Mouse (Mus musculus) spleen, adult 2 months (tissue): ENCODE measurements around the gene Rabif. TPM values are rescaled to one million over a fixed set of nuclear protein-coding genes. Genes with fewer than 3 reads are reported as not detected.

Experiments used
- DNase-seq, 2 experiments: peaks; one replicate each; pipeline versions ENCODE4 v3.0.0 to v3.0.0-alpha.2; 2012 to 2021; ENCODE audit warnings: low spot score in 2 of 2, low read depth in 1 of 2
- H3K27ac ChIP-seq: fragments of 200-500 bp; 2 replicates; pipeline ENCODE4 v1.5.1; 2012; ENCODE audit warnings: low read length, inconsistent platforms; ENCODE audit not compliant: insufficient read depth
- H3K27me3 ChIP-seq: fragments of 200-500 bp; 2 replicates; pipeline ENCODE4 v1.6.1; 2012; ENCODE audit warnings: mild to moderate bottlenecking, moderate library complexity, low read length, inconsistent platforms; ENCODE audit not compliant: control insufficient read depth, insufficient read depth
- H3K36me3 ChIP-seq: fragments of 200-500 bp; 2 replicates; pipeline ENCODE4 v1.6.1; 2012; ENCODE audit warnings: mild to moderate bottlenecking, low read length, inconsistent platforms; ENCODE audit not compliant: control insufficient read depth, insufficient read depth
- H3K4me1 ChIP-seq: fragments of 200-500 bp; 2 replicates; pipeline ENCODE4 v1.6.1; 2011; ENCODE audit warnings: inconsistent platforms; ENCODE audit not compliant: control insufficient read depth, insufficient read depth, insufficient read length
- H3K4me3 ChIP-seq: fragments of 200-500 bp; 2 replicates; pipeline ENCODE4 v1.5.1; 2011; ENCODE audit warnings: mild to moderate bottlenecking, inconsistent platforms; ENCODE audit not compliant: insufficient read depth, insufficient read length; ENCODE audit errors: extremely low read depth
- CTCF ChIP-seq: fragments of 200-500 bp; IDR thresholded peaks from 2 replicates; pipeline ENCODE4 v1.5.1; 2011; ENCODE audit warnings: mild to moderate bottlenecking, inconsistent platforms; ENCODE audit not compliant: insufficient read depth, insufficient read length, insufficient replicate concordance; ENCODE audit errors: extremely low read depth
- POLR2A ChIP-seq: fragments of 200-500 bp; IDR thresholded peaks from 2 replicates; pipeline ENCODE4 v1.6.1; 2011; ENCODE audit warnings: low read depth, low read length, inconsistent platforms
- WGBS: fragments of 180-500 bp; shearing (Covaris S2); methylation state at CpG from one replicate; pipeline ENCODE4 v1.1.7; 2018; 5-methylcytosine and 5-hydroxymethylcytosine counted together
- polyA plus RNA-seq: library from polyadenylated mRNA; depleted of rRNA; stranded (reverse); fragments of >200 nt; gene quantifications from 2 replicates; pipeline ENCODE4 v1.2.3, GENCODE M21; 2012

Gene Rabif
- polyA plus RNA-seq, 1 experiment, result 9.4 TPM

DNA sequence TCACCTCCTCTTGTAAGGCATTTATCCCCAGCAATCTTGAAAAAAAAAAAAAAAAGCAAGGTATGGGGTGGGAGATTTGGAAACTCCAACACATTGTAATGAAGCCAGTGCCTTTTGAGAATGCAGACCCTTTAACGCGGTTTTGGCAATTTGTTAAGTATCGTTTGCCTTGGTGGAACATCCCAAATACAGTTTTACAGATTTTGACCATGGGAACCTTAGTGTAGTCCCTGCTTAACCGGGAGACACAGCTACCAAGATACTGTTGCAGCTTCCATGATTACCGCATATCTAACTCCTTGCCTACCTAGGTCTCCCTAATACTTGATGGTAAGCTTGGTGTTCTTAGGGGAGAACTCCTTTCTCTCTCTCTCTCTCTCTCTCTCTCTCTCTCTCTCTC, 38.4 kb upstream of the Rabif start:
- TF ChIP-seq POLR2A, result no peak
- peaks cover 4% of the 10 kb centered on the region; the same call in 1 of the 2 replicates for H3K4me1 ChIP-seq
- no peaks in the 10 kb centered on the region for H3K27me3 ChIP-seq
- no peak for DNase-seq
- WGBS, result 32% methylated on average over 5 of the region's 5 CpGs
- 0 out of 2 replicates have a peak, but pooled peaks cover 2% of the 10 kb centered on the region for H3K36me3 ChIP-seq
- H3K4me3 ChIP-seq, result peak overlapping the region; percentile 80; the same call in 1 of the 2 replicates
- no peak overlapping the region for H3K27ac ChIP-seq

- peaks cover 7% of the 10 kb centered on the region for H3K36me3 ChIP-seq
- no peak overlapping the region for H3K4me3 ChIP-seq
- DNase-seq, result no peak
- H3K4me1 ChIP-seq, result peaks cover 4% of the 10 kb centered on the region; the same call in 1 of the 2 replicates
- TF ChIP-seq POLR2A (no peak), CTCF (no peak)
- 83% methylated on average over 7 of the region's 7 CpGs for WGBS
- no peaks in the 10 kb centered on the region for H3K27me3 ChIP-seq
- H3K27ac ChIP-seq, result no peak overlapping the region
Observed at GRCm38 (mm10) chr1:134458139-134458727, 36.2 kb upstream of the Rabif start.

DNA sequence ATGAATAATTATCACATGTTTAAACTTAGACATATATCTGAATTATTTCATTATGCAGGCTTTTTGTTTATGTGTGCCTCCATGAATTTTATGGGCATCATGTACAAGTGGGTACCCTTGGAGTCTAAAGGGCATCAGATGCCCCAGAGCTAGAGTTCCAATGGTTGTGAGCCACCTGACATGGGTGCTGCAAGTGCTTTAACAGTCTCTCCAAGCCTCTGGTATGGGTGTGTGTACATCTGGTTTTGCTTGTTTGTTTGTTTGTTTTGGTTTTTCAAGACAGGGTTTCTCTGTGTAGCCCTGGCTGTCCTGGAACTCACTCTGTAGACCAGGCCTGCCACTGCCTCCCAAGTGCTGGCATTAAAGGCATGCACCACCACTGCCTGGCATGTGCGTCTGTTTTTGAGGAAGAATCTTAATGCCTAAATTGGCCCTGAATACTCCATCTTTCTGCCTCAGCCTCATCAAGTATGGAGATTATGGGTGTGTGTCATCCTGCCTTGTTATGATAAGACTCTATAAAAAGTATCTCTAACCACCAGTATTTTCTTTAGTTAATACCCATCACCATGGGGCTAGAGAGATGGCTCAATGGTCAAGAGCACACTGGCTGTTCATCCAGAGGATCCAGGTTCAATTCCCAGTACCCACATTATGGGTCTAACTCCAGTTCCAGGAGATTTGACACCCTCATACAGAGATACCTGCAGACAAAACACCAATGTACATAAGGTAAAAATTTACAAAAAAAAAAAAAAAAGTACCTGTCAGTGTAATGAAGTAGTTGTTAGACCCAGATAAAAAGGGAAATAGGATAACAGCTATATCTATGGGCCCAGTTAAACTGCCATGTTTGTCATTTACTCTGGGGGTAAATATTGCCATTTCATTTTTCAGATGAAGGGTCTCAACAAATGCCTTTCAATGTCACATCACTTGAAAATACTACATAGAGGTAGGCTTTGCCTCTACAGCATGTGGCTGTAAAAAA, 33.9 kb upstream of the Rabif start:
- TF ChIP-seq CTCF (no peak), POLR2A (no peak)
- Histone ChIP-seq H3K36me3 (peaks cover 15% of the 10 kb centered on the region), H3K4me3 (no peak overlapping the region), H3K27ac (peak overlapping the region; percentile 40; the same call in 1 of the 2 replicates), H3K27me3 (no peaks in the 10 kb centered on the region), H3K4me1 (peaks cover 4% of the 10 kb centered on the region; the same call in 1 of the 2 replicates)
- no peak for DNase-seq
- WGBS, result 68% methylated on average over 1 of the region's 1 CpGs

GRCm38 (mm10) chr1:134484623-134485022, 9.8 kb upstream of the Rabif start:
- Histone ChIP-seq H3K4me3 (no peak overlapping the region), H3K36me3 (peaks cover 23% of the 10 kb centered on the region), H3K27me3 (no peaks in the 10 kb centered on the region), H3K27ac (no peak overlapping the region), H3K4me1 (no peaks in the 10 kb centered on the region)
- DNase-seq, result no peak
- TF ChIP-seq POLR2A (no peak), CTCF (no peak)
- 86% methylated on average over 2 of the region's 2 CpGs for WGBS

DNA sequence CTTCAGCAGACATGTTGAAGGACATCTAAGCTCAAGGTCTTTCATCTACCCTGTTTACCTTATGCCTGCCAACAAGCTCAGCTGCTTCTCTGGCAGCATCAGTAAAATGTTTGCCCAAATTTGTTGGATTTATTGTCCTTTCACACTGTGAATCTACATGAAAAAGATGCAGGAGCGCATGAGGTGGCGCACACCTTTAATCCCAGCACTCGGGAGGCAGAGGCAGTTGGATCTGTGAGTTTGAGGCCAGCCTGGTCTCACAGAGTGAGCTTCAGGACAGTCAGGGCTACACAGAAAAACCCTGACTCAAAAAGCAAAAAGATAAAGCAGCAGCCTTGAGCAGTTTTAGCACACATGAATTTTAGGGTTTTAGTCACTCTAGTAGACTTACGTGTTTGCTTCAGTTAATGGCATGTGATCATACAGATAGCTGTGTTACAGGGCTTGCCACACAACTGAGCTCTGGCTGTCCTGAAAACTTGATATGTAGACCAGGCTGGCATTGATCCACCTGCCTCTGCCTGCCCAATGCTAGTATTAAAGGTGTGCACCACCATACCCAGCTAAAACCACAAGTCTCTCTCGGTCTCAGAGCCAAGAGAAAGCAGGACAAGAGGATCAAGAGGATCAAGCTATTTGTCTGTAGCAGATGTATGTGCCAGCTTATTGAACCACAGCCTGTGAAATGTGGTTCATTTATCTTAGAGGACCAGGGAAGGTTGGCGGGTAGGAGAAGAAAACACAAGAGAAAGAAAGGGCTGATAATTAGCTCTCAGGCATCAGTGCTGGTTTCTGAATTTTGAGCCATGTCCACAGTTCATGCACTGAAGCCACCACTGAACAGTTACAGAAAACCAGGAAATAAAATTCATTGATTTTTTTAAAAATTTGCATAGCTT, 3.3 kb upstream of the Rabif start:
- Histone ChIP-seq H3K27me3 (no peaks in the 10 kb centered on the region), H3K27ac (no peak overlapping the region), H3K36me3 (peaks cover 16% of the 10 kb centered on the region), H3K4me3 (no peak overlapping the region), H3K4me1 (peaks cover 2% of the 10 kb centered on the region; the same call in 1 of the 2 replicates)
- 89% methylated on average over 6 of the region's 6 CpGs for WGBS
- no peak for DNase-seq
- no peak for TF ChIP-seq CTCF
- TF ChIP-seq POLR2A, result no peak

DNA sequence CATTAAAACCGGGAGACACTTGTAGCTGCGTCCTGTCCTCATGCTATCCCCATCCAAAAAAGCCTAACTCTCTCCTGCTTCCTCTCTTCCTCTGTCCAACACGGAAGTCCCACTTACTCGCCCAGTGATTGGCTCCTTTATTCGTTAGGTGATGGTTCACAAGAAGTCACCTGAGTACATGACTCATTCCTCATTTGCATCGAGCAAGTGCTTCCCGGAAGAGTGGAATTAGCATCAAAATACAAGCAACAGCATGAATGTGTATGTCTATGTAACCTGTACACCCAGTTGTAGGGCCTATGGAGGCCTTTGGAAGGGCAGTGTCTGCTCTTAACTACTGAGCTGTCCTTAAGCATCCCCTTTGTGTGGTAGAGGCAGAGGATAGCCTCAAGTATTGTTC, 2.2 kb upstream of the Rabif start:
- Histone ChIP-seq H3K27ac (no peak overlapping the region), H3K36me3 (peaks cover 14% of the 10 kb centered on the region), H3K27me3 (no peaks in the 10 kb centered on the region), H3K4me3 (no peak overlapping the region), H3K4me1 (peaks cover 2% of the 10 kb centered on the region; the same call in 1 of the 2 replicates)
- DNase-seq, result no peak
- TF ChIP-seq POLR2A, result no peak
- no peak for TF ChIP-seq CTCF
- 90% methylated on average over 7 of the region's 7 CpGs for WGBS

GRCm38 (mm10) chr1:134493496-134493895, 952 bp upstream of the Rabif start:
- no peak for TF ChIP-seq POLR2A
- TF ChIP-seq CTCF, result no peak
- Histone ChIP-seq H3K4me1 (peaks cover 2% of the 10 kb centered on the region; the same call in 1 of the 2 replicates), H3K27me3 (no peaks in the 10 kb centered on the region), H3K4me3 (no peak overlapping the region), H3K27ac (no peak overlapping the region), H3K36me3 (peaks cover 10% of the 10 kb centered on the region)
- no peak for DNase-seq
- 88% methylated on average over 2 of the region's 2 CpGs for WGBS
